Mouse (Mus musculus): ENCODE measurements at regions not wholly inside any gene's neighbourhood (a gene's known extent, or its start where the extent isn't known, plus 50 kb on each side); places are given as distances from the start of the nearest gene placed in this dataset.

DNA sequence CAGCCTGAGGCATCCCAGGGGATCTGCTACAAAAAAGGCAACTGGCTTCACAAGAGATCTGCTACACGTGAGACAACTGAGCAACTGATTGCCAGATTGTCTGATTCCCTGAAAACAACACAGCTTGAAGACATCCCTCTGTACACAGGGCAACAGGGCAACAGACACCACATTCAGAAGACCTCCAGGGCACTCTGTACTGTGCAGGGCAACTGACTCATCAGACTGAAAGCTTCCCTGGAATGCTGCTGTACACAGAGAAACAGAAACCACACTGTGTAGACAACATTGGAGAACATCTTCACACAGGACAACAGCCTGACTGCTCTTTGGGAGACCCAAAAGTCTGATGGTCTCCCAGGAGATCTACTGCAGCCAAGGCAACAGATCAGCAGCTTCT, 456.8 kb upstream of the Ddi1 start:
- 43% methylated on average over 1 of the region's 1 CpGs for WGBS
- ATAC-seq (ENCODE audit: insufficient read depth, low read depth) (no peak), DNase-seq (ENCODE audit: low spot score) (no peak)
- no peak overlapping the region for H3K27ac ChIP-seq (ENCODE audit: low read depth)
- no peak for TF ChIP-seq CTCF (IDR thresholded peaks at IDR 0.05; ENCODE audit: low read depth)
- no peak for TF ChIP-seq EP300 (IDR thresholded peaks at IDR 0.05; ENCODE audit: low read depth)
- H3K9ac ChIP-seq (replicated peaks; ENCODE audit: low read depth, low read length) = no peak overlapping the region
- H3K9me3 ChIP-seq (replicated peaks; ENCODE audit: control insufficient read depth, low read length) = no peaks in the 10 kb centered on the region
- no peak overlapping the region for H3K4me3 ChIP-seq (ENCODE audit: low read depth, low read length)
- H3K4me2 ChIP-seq (ENCODE audit: low read depth, low read length) = no peak overlapping the region
- no peaks in the 10 kb centered on the region for H3K36me3 ChIP-seq (replicated peaks; ENCODE audit: control insufficient read depth, insufficient read depth, low read length)
- H3K27me3 ChIP-seq (ENCODE audit: control insufficient read depth, insufficient read depth, low read length) = no peaks in the 10 kb centered on the region
- no peaks in the 10 kb centered on the region for H3K4me1 ChIP-seq (ENCODE audit: control insufficient read depth, insufficient read depth)

DNA sequence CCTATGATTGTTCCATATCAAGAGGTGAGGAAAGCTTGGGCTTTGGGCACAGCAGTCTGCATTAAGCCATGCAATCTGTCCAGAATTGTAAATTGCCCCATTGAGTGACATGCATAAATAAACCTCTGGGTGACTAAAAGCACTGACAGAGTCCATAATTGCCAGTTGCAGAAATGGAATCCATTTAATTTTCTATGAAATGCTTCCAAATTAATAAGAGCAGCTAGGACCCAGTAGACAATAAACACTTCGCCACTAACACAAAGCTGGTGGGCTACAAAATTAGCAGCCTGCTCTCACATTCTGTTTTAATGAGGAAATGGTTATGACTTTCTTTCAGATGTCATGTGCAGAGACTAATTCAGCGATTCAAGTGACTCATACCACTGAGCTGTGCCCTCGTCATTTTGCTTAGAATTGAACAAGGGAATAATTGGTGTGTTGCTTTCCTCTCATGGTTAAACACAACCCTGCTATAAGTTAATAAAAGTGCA, 407.6 kb upstream of the Ddi1 start:
- H3K4me2 ChIP-seq (ENCODE audit: low read depth, low read length) = no peak overlapping the region
- WGBS = 74% methylated on average over 3 of the region's 3 CpGs
- no peaks in the 10 kb centered on the region for H3K4me1 ChIP-seq (ENCODE audit: control insufficient read depth, insufficient read depth)

DNA sequence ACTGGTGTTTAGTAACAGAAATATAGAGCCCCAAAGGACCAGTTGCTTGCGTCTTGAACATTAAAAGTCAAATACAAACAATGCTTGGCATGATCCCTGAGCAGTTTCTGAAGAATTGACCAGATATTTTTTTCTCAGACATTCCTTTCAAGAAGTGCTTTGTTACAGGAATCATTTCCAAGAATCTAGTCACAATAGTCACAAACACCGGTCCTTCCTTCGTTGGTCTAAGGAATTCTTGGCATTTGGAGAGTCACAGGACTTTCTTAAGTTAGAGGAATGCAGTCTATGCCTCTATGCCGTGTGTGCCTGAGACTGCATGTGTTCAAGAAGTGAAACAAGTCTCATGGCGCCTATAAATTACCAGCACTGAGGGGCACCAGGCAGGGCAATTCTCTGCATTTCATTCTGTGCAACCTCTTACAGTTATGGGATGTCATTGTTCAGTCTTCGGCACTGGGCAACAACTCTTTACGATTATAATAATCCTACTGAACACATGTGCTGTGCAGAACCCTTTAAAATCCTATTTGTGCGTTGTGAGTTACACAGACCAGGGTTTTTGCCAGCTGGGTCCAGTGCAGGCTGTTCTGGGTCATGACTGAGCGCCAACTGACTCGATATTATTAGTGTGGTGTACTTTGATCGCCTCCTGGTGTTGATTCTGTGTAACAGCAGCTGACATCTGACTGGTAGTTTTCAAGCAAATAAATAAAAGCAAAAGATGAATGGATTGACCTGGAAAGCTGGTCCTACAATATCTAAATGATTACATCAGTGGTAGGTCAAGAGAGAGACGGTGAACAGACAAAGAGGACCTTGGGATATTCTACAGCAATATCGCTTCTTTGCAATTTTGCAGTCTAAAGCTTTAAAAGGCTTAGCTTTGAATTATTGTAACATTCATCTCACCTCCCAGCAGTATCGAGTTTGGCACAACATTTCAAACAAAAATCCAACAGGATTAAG, 398.6 kb upstream of the Ddi1 start:
- peak overlapping the region; percentile 28 for H3K4me3 ChIP-seq (ENCODE audit: low read depth, low read length)
- no peaks in the 10 kb centered on the region for H3K27me3 ChIP-seq (ENCODE audit: control insufficient read depth, insufficient read depth, low read length)
- no peaks in the 10 kb centered on the region for H3K36me3 ChIP-seq (replicated peaks; ENCODE audit: control insufficient read depth, insufficient read depth, low read length)
- ATAC-seq (ENCODE audit: insufficient read depth, low read depth) (peak; percentile 55; the same call in 1 of the 2 replicates), DNase-seq (ENCODE audit: low spot score) (peak; percentile 34)
- 0 out of 2 replicates have a peak overlapping the region, but pooled peaks have one; percentile 43 for H3K27ac ChIP-seq (ENCODE audit: low read depth)
- H3K4me1 ChIP-seq (ENCODE audit: control insufficient read depth, insufficient read depth) = no peaks in the 10 kb centered on the region
- peak overlapping the region; percentile 44 for H3K4me2 ChIP-seq (ENCODE audit: low read depth, low read length)
- H3K9ac ChIP-seq (replicated peaks; ENCODE audit: low read depth, low read length) = no peak overlapping the region
- WGBS = 28% methylated on average over 14 of the region's 14 CpGs
- TF ChIP-seq CTCF (IDR thresholded peaks at IDR 0.05; ENCODE audit: low read depth) = peak; percentile 90
- TF ChIP-seq EP300 (IDR thresholded peaks at IDR 0.05; ENCODE audit: low read depth) = no peak
- no peaks in the 10 kb centered on the region for H3K9me3 ChIP-seq (replicated peaks; ENCODE audit: control insufficient read depth, low read length)

More for the DNA sequence above, 407.6 kb upstream of the Ddi1 start:
- Histone ChIP-seq H3K9ac (replicated peaks; ENCODE audit: low read depth, low read length) (no peak overlapping the region), H3K4me3 (ENCODE audit: low read depth, low read length) (no peak overlapping the region), H3K27me3 (ENCODE audit: control insufficient read depth, insufficient read depth, low read length) (no peaks in the 10 kb centered on the region), H3K9me3 (replicated peaks; ENCODE audit: control insufficient read depth, low read length) (no peaks in the 10 kb centered on the region), H3K36me3 (replicated peaks; ENCODE audit: control insufficient read depth, insufficient read depth, low read length) (no peaks in the 10 kb centered on the region), H3K27ac (ENCODE audit: low read depth) (no peak overlapping the region)
- DNase-seq (ENCODE audit: low spot score) (no peak), ATAC-seq (ENCODE audit: insufficient read depth, low read depth) (no peak)
- no peak for TF ChIP-seq EP300 (IDR thresholded peaks at IDR 0.05; ENCODE audit: low read depth)
- no peak for TF ChIP-seq CTCF (IDR thresholded peaks at IDR 0.05; ENCODE audit: low read depth)

DNA sequence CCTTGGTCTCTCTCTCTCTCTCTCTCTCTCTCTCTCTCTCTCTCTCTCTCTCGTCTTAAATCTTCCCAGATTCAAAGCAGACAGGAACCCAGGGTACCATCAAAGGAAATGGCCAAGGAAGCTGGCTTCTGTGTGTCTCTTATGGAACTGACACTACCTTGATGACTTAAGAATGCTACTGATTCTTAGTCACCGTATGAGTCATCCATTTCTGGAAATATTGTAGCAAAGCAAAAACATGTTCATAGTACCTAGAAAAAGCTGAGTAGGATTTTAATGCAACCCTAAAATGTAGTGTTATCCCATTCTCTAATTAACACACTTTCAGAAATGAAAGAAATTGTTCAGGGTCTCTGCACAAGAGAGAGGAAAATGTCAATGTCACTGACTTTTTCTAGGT, 396.0 kb upstream of the Ddi1 start:
- no peaks in the 10 kb centered on the region for H3K9me3 ChIP-seq (replicated peaks; ENCODE audit: control insufficient read depth, low read length)
- no peak overlapping the region for H3K4me3 ChIP-seq (ENCODE audit: low read depth, low read length)
- no peaks in the 10 kb centered on the region for H3K4me1 ChIP-seq (ENCODE audit: control insufficient read depth, insufficient read depth)
- no peak overlapping the region for H3K27ac ChIP-seq (ENCODE audit: low read depth)
- H3K9ac ChIP-seq (replicated peaks; ENCODE audit: low read depth, low read length) = no peak overlapping the region
- H3K27me3 ChIP-seq (ENCODE audit: control insufficient read depth, insufficient read depth, low read length) = no peaks in the 10 kb centered on the region
- DNase-seq (ENCODE audit: low spot score) = no peak
- WGBS = 64% methylated on average over 2 of the region's 2 CpGs
- H3K4me2 ChIP-seq (ENCODE audit: low read depth, low read length) = no peak overlapping the region
- ATAC-seq (ENCODE audit: insufficient read depth, low read depth) = no peak
- no peaks in the 10 kb centered on the region for H3K36me3 ChIP-seq (replicated peaks; ENCODE audit: control insufficient read depth, insufficient read depth, low read length)
- no peak for TF ChIP-seq EP300 (IDR thresholded peaks at IDR 0.05; ENCODE audit: low read depth)
- no peak for TF ChIP-seq CTCF (IDR thresholded peaks at IDR 0.05; ENCODE audit: low read depth)

DNA sequence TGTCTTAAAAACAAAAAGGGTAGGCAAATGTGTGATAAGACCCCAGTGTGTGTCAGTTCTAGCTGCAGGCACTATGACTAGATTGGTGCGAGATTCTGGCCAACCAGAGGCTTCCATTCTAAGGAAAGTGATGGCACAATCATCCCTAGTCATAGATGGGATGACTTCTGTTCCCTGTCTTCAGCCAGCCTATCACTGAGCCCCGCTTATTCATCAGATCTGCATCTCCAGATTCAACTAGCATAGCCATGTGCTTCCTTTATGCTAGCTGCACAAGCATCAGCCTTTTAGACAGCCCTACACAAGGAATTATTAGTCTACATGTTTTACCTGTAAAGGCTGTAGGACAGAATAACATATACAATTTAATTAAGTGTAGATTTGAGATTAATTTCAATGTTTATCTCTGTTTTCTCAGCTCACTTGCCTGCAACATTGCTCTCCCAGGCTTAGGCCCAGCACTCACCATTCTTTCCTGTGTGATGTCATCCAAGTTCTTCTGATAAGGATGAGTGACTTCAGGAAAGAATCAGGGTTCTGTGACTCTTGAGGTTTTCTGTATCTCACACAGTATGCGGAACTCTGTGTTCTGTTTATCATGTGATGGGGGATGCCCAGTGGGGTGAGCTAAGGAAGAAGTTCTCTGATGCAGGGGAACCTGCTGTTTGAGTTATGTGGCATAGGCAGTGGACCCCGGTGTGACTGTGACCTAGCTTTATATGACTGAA, 382.8 kb upstream of the Ddi1 start:
- ATAC-seq (ENCODE audit: insufficient read depth, low read depth) (no peak), DNase-seq (ENCODE audit: low spot score) (no peak)
- Histone ChIP-seq H3K4me1 (ENCODE audit: control insufficient read depth, insufficient read depth) (no peaks in the 10 kb centered on the region), H3K27me3 (ENCODE audit: control insufficient read depth, insufficient read depth, low read length) (no peaks in the 10 kb centered on the region), H3K27ac (ENCODE audit: low read depth) (no peak overlapping the region), H3K9ac (replicated peaks; ENCODE audit: low read depth, low read length) (no peak overlapping the region), H3K4me3 (ENCODE audit: low read depth, low read length) (no peak overlapping the region), H3K4me2 (ENCODE audit: low read depth, low read length) (no peak overlapping the region), H3K9me3 (replicated peaks; ENCODE audit: control insufficient read depth, low read length) (no peaks in the 10 kb centered on the region), H3K36me3 (replicated peaks; ENCODE audit: control insufficient read depth, insufficient read depth, low read length) (no peaks in the 10 kb centered on the region)
- 48% methylated on average over 4 of the region's 4 CpGs for WGBS
- TF ChIP-seq EP300 (IDR thresholded peaks at IDR 0.05; ENCODE audit: low read depth) (no peak), CTCF (IDR thresholded peaks at IDR 0.05; ENCODE audit: low read depth) (no peak)

Data from heart, postnatal 0 days (tissue).